Mouse (Mus musculus): Measurements from ENCODE around the gene Nxnl1. TPM values are rescaled to one million over a fixed set of nuclear protein-coding genes. Genes with fewer than 3 reads are reported as not detected.
A peak's percentile ranks its signal among the peaks of the same experiment; 100 is the strongest.

Gene Nxnl1
- total and polyA plus RNA-seq, 3 experiments: 0.04 TPM; not detected in 2

GRCm38 (mm10) chr8:71597451-71597850 lies 31.1 kb upstream of the Nxnl1 start, which contains the start of gene Fam129c:
Gene Fam129c (plus strand): TSS chr8:71597648.
- peaks cover 40 to 71% of the 10 kb centered on the region in 2 experiments for H3K4me1 ChIP-seq (ENCODE audit: control insufficient read depth in 1 of 2, insufficient read depth in 2 of 2)
- H3K4me2 ChIP-seq (ENCODE audit: insufficient read depth, low read depth, poor library complexity, severe bottlenecking): peak within 1 kb of the TSS; percentile 40
- H3K79me2 ChIP-seq (replicated peaks; ENCODE audit: control insufficient read depth, extremely low read depth, insufficient read depth, poor library complexity, severe bottlenecking): peaks cover 19% of the 10 kb centered on the region
- in situ Hi-C loops (cut with MboI; ENCODE audit: low pct_ligation_motif_present, low pct_unique_long_range_greater_than_20kb, low sequenced_read_pairs): no loop called here
- no peaks in the 10 kb centered on the region for H3K9me3 ChIP-seq (replicated peaks; ENCODE audit: low read length)
- H3K4me3 ChIP-seq (replicated peaks in 1 of 3; ENCODE audit: low read depth in 2 of 3, low read length in 2 of 3, poor library complexity in 1 of 3): peak within 1 kb of the TSS; percentile 50 to 89 (median 63)
- TF ChIP-seq CHD2 (IDR thresholded peaks at IDR 0.05; ENCODE audit: low read length): peak; percentile 73
- TF ChIP-seq ETS1 (conservative IDR thresholded peaks at IDR 0.05; ENCODE audit: low read depth, low read length): peak; percentile 94
- TF ChIP-seq MEF2A (IDR thresholded peaks at IDR 0.05; ENCODE audit: borderline replicate concordance, low read depth, low read length): peak; percentile 80
- peak; percentile 23; the same call in 1 of the 2 replicates for TF ChIP-seq SIN3A (IDR thresholded peaks at IDR 0.05; ENCODE audit: low read length)
- TF ChIP-seq IRF4 (IDR thresholded peaks at IDR 0.05; ENCODE audit: low read depth, low read length): peak; percentile 86
- TF ChIP-seq EP300 (IDR thresholded peaks at IDR 0.05; ENCODE audit: low read length): peak; percentile 94
- no peak for TF ChIP-seq MXI1 (IDR thresholded peaks at IDR 0.05; ENCODE audit: low read depth, low read length)
- TF ChIP-seq MAZ (IDR thresholded peaks at IDR 0.05; ENCODE audit: low read depth, low read length): peak; percentile 85
- TF ChIP-seq BHLHE40 (IDR thresholded peaks at IDR 0.05; ENCODE audit: low read depth, low read length): peak; percentile 90
- no peak for TF ChIP-seq ZC3H11A (IDR thresholded peaks at IDR 0.05; ENCODE audit: low read depth, low read length)
- TF ChIP-seq RCOR1 (conservative IDR thresholded peaks at IDR 0.05; ENCODE audit: low read depth, low read length): peak; percentile 78
- TF ChIP-seq PAX5 (IDR thresholded peaks at IDR 0.05; ENCODE audit: low read length): no peak
- TF ChIP-seq ELF1 (IDR thresholded peaks at IDR 0.05; ENCODE audit: low read depth, low read length): no peak
- TF ChIP-seq NRF1 (IDR thresholded peaks at IDR 0.05; ENCODE audit: low read depth, low read length): no peak
- no peak for TF ChIP-seq USF2 (conservative IDR thresholded peaks at IDR 0.05; ENCODE audit: low read depth, low read length)
- 0 out of 2 replicates have a peak, but pooled peaks have one; percentile 38 for TF ChIP-seq NELFE (IDR thresholded peaks at IDR 0.05; ENCODE audit: low read depth, low read length)
- TF ChIP-seq TCF12 (IDR thresholded peaks at IDR 0.05; ENCODE audit: low read depth, low read length): peak; percentile 100
- TF ChIP-seq CTCF (conservative IDR thresholded peaks at IDR 0.05 in 1 of 2, IDR thresholded peaks at IDR 0.05 in 1 of 2; ENCODE audit: low read depth in 2 of 2, low read length in 2 of 2): no peak
- peak; percentile 67 for TF ChIP-seq TBP (conservative IDR thresholded peaks at IDR 0.05; ENCODE audit: low read depth, low read length)
- TF ChIP-seq CHD1 (IDR thresholded peaks at IDR 0.05; ENCODE audit: low read depth, low read length): 0 out of 2 replicates have a peak, but pooled peaks have one; percentile 66
- TF ChIP-seq HCFC1 (IDR thresholded peaks at IDR 0.05; ENCODE audit: low read depth, low read length): no peak
- TF ChIP-seq ZNF384 (IDR thresholded peaks at IDR 0.05; ENCODE audit: low read depth, low read length): peak; percentile 89
- TF ChIP-seq POLR2A (IDR thresholded peaks at IDR 0.05; ENCODE audit: low read depth, low read length): peak; percentile 66
- TF ChIP-seq KAT2A (IDR thresholded peaks at IDR 0.05; ENCODE audit: insufficient replicate concordance, low read length): peak; percentile 57; the same call in 1 of the 2 replicates
- TF ChIP-seq JUND (conservative IDR thresholded peaks at IDR 0.05; ENCODE audit: low read depth, low read length): no peak
- TF ChIP-seq MAFK (IDR thresholded peaks at IDR 0.05; ENCODE audit: insufficient replicate concordance, low read length): no peak
- no peak for TF ChIP-seq UBTF (IDR thresholded peaks at IDR 0.05; ENCODE audit: low read depth, low read length)
- dilution Hi-C loops (cut with MboI; ENCODE audit: extremely low pct_ligation_motif_present, extremely low pct_unique_long_range_greater_than_20kb, low sequenced_read_pairs): no loop called here
- no peaks in the 10 kb centered on the region for H3K27me3 ChIP-seq (replicated peaks)
- DNase-seq (ENCODE audit: extremely low read depth): peak; percentile 76
- peak within 1 kb of the TSS; percentile 98 for H3K27ac ChIP-seq (ENCODE audit: insufficient read depth, low read depth)
- peak within 1 kb of the TSS; percentile 15; the same call in 1 of the 2 replicates for H3K9ac ChIP-seq (ENCODE audit: insufficient read depth, low read depth)
- peaks cover 17 to 55% of the 10 kb centered on the region in 2 experiments for H3K36me3 ChIP-seq (replicated peaks in 1 of 2; ENCODE audit: control insufficient read depth in 1 of 2, insufficient read depth in 1 of 2, low read length in 1 of 2)
